Mouse (Mus musculus): Measurements from ENCODE around the gene Caap1. TPM values are rescaled to one million over a fixed set of nuclear protein-coding genes. Genes with fewer than 3 reads are reported as not detected.

Gene Caap1
- total and polyA plus RNA-seq, 2 experiments from 2014 or later: 9.2 TPM

GRCm38 (mm10) chr4:94473286-94473685 is 83.3 kb downstream of the Caap1 start:
- no peak for TF ChIP-seq CTCF (IDR thresholded peaks at IDR 0.05)
- H3K4me3 ChIP-seq (ENCODE audit: low read depth, low read length): no peak overlapping the region
- H3K36me3 ChIP-seq (ENCODE audit: insufficient read depth, low read length): no peaks in the 10 kb centered on the region
- no peaks in the 10 kb centered on the region for H3K27me3 ChIP-seq (ENCODE audit: insufficient read depth, low read length)
- DNase-seq (ENCODE audit: low spot score) (no peak), ATAC-seq (ENCODE audit: low FRiP score) (no peak)
- H3K4me2 ChIP-seq (ENCODE audit: low read depth, low read length, poor library complexity, severe bottlenecking): no peak overlapping the region
- 98% methylated on average over 1 of the region's 1 CpGs for WGBS
- no peak overlapping the region for H3K27ac ChIP-seq (ENCODE audit: low read depth, low read length)
- no peak overlapping the region for H3K9ac ChIP-seq (replicated peaks; ENCODE audit: low read length, poor library complexity, severe bottlenecking)
- no peaks in the 10 kb centered on the region for H3K9me3 ChIP-seq (ENCODE audit: low read length)
- no peaks in the 10 kb centered on the region for H3K4me1 ChIP-seq (ENCODE audit: insufficient read depth, low read length)

GRCm38 (mm10) chr4:94459424-94459823 is 97.2 kb downstream of the Caap1 start:
- 86% methylated on average over 2 of the region's 2 CpGs for whole genome bisulfite sequencing
- H3K4me3 ChIP-seq (ENCODE audit: low read depth, low read length): no peak overlapping the region
- no peak overlapping the region for H3K4me2 ChIP-seq (ENCODE audit: low read depth, low read length, poor library complexity, severe bottlenecking)
- no peak for ATAC-seq (ENCODE audit: low FRiP score)
- H3K36me3 ChIP-seq (ENCODE audit: insufficient read depth, low read length): peaks cover 5% of the 10 kb centered on the region
- no peaks in the 10 kb centered on the region for H3K27me3 ChIP-seq (ENCODE audit: insufficient read depth, low read length)
- H3K4me1 ChIP-seq (ENCODE audit: insufficient read depth, low read length): no peaks in the 10 kb centered on the region
- no peak for TF ChIP-seq CTCF (IDR thresholded peaks at IDR 0.05)
- no peaks in the 10 kb centered on the region for H3K9me3 ChIP-seq (ENCODE audit: low read length)
- no peak for DNase-seq (ENCODE audit: low spot score)
- H3K9ac ChIP-seq (replicated peaks; ENCODE audit: low read length, poor library complexity, severe bottlenecking): no peak overlapping the region
- no peak overlapping the region for H3K27ac ChIP-seq (ENCODE audit: low read depth, low read length)

- DNase-seq (ENCODE audit: low spot score) (no peak), ATAC-seq (ENCODE audit: low FRiP score) (no peak)
- 95% methylated on average over 1 of the region's 1 CpGs for WGBS
- Histone ChIP-seq H3K27ac (ENCODE audit: low read depth, low read length) (no peak overlapping the region), H3K27me3 (ENCODE audit: insufficient read depth, low read length) (no peaks in the 10 kb centered on the region), H3K9ac (replicated peaks; ENCODE audit: low read length, poor library complexity, severe bottlenecking) (no peak overlapping the region), H3K9me3 (ENCODE audit: low read length) (no peaks in the 10 kb centered on the region), H3K4me2 (ENCODE audit: low read depth, low read length, poor library complexity, severe bottlenecking) (no peak overlapping the region), H3K4me1 (ENCODE audit: insufficient read depth, low read length) (no peaks in the 10 kb centered on the region), H3K36me3 (ENCODE audit: insufficient read depth, low read length) (no peaks in the 10 kb centered on the region; the same call in 1 of the 2 replicates), H3K4me3 (ENCODE audit: low read depth, low read length) (no peak overlapping the region)
- no peak for TF ChIP-seq CTCF (IDR thresholded peaks at IDR 0.05)
Measured at GRCm38 (mm10) chr4:94454857-94455256, 101.7 kb downstream of the Caap1 start.

Other genes starting within 250 kb of the Caap1 start
- not detected in 2 replicates for gene Gm10306, start 250 bp downstream of the Caap1 start, total RNA-seq (2014; rRNA removed)
- 0.35 TPM in 1 of 2 replicates, not detected in the other for gene Gm10306, start 250 bp downstream of the Caap1 start, polyA plus RNA-seq (2015; fragmentation: Nextera tagmentation; extraction: Ambion mirVana)
- gene Plaa, start 46.4 kb upstream of the Caap1 start, total RNA-seq (2014; rRNA removed): 87.6 and 95.7 TPM in 2 replicates
- gene Plaa, start 46.4 kb upstream of the Caap1 start, polyA plus RNA-seq (2015; fragmentation: Nextera tagmentation; extraction: Ambion mirVana): 63.9 and 70.4 TPM in 2 replicates
- gene Ift74, start 57.7 kb upstream of the Caap1 start, total RNA-seq (2014; rRNA removed): 9.2 and 12.5 TPM in 2 replicates
- 24.7 and 27.3 TPM in 2 replicates for gene Ift74, start 57.7 kb upstream of the Caap1 start, polyA plus RNA-seq (2015; fragmentation: Nextera tagmentation; extraction: Ambion mirVana)
- gene Lrrc19, start 93.3 kb upstream of the Caap1 start, total RNA-seq (2014; rRNA removed): not detected in 2 replicates
- gene Lrrc19, start 93.3 kb upstream of the Caap1 start, polyA plus RNA-seq (2015; fragmentation: Nextera tagmentation; extraction: Ambion mirVana): 0.15 and 0.33 TPM in 2 replicates
- 8.0 and 10.1 TPM in 2 replicates for gene Tek, start 182.5 kb upstream of the Caap1 start, total RNA-seq (2014; rRNA removed)
- 6.9 and 8.2 TPM in 2 replicates for gene Tek, start 182.5 kb upstream of the Caap1 start, polyA plus RNA-seq (2015; fragmentation: Nextera tagmentation; extraction: Ambion mirVana)